In the genomic region with DNA sequence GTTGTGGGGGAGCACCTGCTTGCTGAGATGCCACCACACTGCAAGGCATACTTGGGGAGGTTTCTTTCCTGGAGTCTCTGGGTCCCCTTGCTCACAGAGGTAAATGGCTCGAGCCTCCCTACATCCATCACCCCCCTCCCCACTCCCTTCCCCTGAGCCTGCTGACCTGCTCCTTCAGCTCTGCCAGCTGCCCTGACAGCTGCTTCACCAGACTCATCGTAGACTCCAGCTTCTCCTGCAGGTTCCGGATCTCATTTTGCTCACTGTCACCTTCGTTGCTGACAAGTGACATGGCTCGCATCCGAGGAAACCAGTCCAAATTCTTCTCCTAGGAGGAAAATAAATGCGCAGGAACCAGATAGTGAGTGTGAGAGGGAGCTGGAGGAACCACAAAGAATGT, we compare ENCODE assay signal across 16 mouse cellular contexts.
DNase-seq lines count a peak whose midpoint lies in the region; ATAC-seq and TF ChIP-seq lines count a peak whose summit lies in the region.
"Had no signal": no experiment of that assay in that cellular context is flagged by ENCODE, and none has a peak within 500 bp of the region (broad histone marks: within the 10 kb centered on the region; RNA-seq: fewer than 3 reads in every experiment).

No protein-coding gene starts in this region.

- TF ChIP-seq CTCF in kidney, adult 2 months (conservative IDR thresholded peaks at IDR 0.05; ENCODE audit: insufficient read depth, insufficient read length, low read depth, low read length), result no peak

- no peak for TF ChIP-seq POLR2A in kidney, adult 2 months (IDR thresholded peaks at IDR 0.05; ENCODE audit: low read depth, low read length)

- H3K27ac ChIP-seq in neural tube, embryonic 11.5 days (ENCODE audit: low read depth, low read length), result peak overlapping the region; percentile 49
- peak overlapping the region; percentile 66; the same call in 1 of the 2 replicates for H3K27ac ChIP-seq in midbrain, embryonic 12.5 days (replicated peaks)
- H3K27ac ChIP-seq in kidney, adult 2 months (ENCODE audit: insufficient read depth, low read depth, low read length), result no peak overlapping the region
- H3K27ac ChIP-seq: lung, embryonic 15.5 days had no signal

- H3K36me3 ChIP-seq in neural tube, embryonic 11.5 days (ENCODE audit: control insufficient read depth, insufficient read depth, low read length), result no peaks in the 10 kb centered on the region
- H3K36me3 ChIP-seq in midbrain, embryonic 12.5 days, result no peaks in the 10 kb centered on the region
- no peaks in the 10 kb centered on the region for H3K36me3 ChIP-seq in kidney, adult 2 months (ENCODE audit: control insufficient read depth, insufficient read depth, low read length)
- H3K36me3 ChIP-seq: lung, embryonic 15.5 days had no signal

- peaks cover 14% of the 10 kb centered on the region; the same call in 1 of the 2 replicates for H3K4me1 ChIP-seq in neural tube, embryonic 11.5 days (ENCODE audit: control insufficient read depth, insufficient read depth, low read length)
- H3K4me1 ChIP-seq in midbrain, embryonic 12.5 days, result peaks cover 45% of the 10 kb centered on the region
- no peaks in the 10 kb centered on the region for H3K4me1 ChIP-seq in kidney, adult 2 months (ENCODE audit: control insufficient read depth, insufficient read depth, low read length)

- no peak for ATAC-seq in neural tube, embryonic 11.5 days (ENCODE audit: insufficient read depth, low FRiP score, low TSS enrichment)
- ATAC-seq in midbrain, embryonic 12.5 days (ENCODE audit: low FRiP score, low read depth), result no peak

- DNase-seq in cerebellum, postnatal 10 days, result peak; percentile 39 to 46
- no peak for DNase-seq in cerebellum, adult 8-10 months
- DNase-seq in neural tube, embryonic 11.5 days (ENCODE audit: low spot score), result peak; percentile 59
- DNase-seq in neural tube, embryonic 10.5 days (ENCODE audit: extremely low spot score, low spot score), result no peak
- DNase-seq in kidney, adult 2 months, result no peak
- no peak for DNase-seq in thymus, postnatal 10 days (ENCODE audit: low spot score in 2 of 2)
- DNase-seq in spleen, postnatal 14 days (ENCODE audit: low spot score in 2 of 2), result no peak
- DNase-seq: gastrocnemius, postnatal 14 days; heart, postnatal 36 days; kidney, adult 18-20 months; kidney, postnatal 4 days; liver; thymus, postnatal 36 days had no signal

- WGBS in neural tube, embryonic 11.5 days, result 65% methylated on average over 7 of the region's 7 CpGs
- 55% methylated on average over 7 of the region's 7 CpGs for WGBS in midbrain, embryonic 12.5 days
- 88% methylated on average over 7 of the region's 7 CpGs for WGBS in kidney, adult 2 months

- H3K4me2 ChIP-seq in neural tube, embryonic 11.5 days (ENCODE audit: low read depth), result no peak overlapping the region
- H3K4me2 ChIP-seq in midbrain, embryonic 12.5 days (replicated peaks), result no peak overlapping the region
- H3K4me2 ChIP-seq: heart, embryonic 11.5 days; lung, embryonic 15.5 days had no signal

- no peaks in the 10 kb centered on the region for H3K9me3 ChIP-seq in neural tube, embryonic 11.5 days (ENCODE audit: control insufficient read depth, low read length)
- no peaks in the 10 kb centered on the region for H3K9me3 ChIP-seq in midbrain, embryonic 12.5 days
- H3K9me3 ChIP-seq: lung, embryonic 15.5 days had no signal

- H3K9ac ChIP-seq in neural tube, embryonic 11.5 days (ENCODE audit: low read length), result peak overlapping the region; percentile 23; the same call in 1 of the 2 replicates
- H3K9ac ChIP-seq in midbrain, embryonic 12.5 days (replicated peaks), result no peak overlapping the region
- H3K9ac ChIP-seq: lung, embryonic 15.5 days had no signal

- H3K4me3 ChIP-seq in neural tube, embryonic 11.5 days (ENCODE audit: low read depth, low read length), result no peak overlapping the region
- H3K4me3 ChIP-seq in midbrain, embryonic 12.5 days, result no peak overlapping the region
- H3K4me3 ChIP-seq in kidney, adult 2 months (ENCODE audit: insufficient read depth, low read depth, low read length), result no peak overlapping the region
- H3K4me3 ChIP-seq: lung, embryonic 15.5 days had no signal

- H3K27me3 ChIP-seq in neural tube, embryonic 11.5 days (ENCODE audit: control insufficient read depth, insufficient read depth, low read length), result no peaks in the 10 kb centered on the region
- H3K27me3 ChIP-seq in midbrain, embryonic 12.5 days, result no peaks in the 10 kb centered on the region
- H3K27me3 ChIP-seq in kidney, adult 2 months (replicated peaks; ENCODE audit: control insufficient read depth, insufficient read depth, low read length), result no peaks in the 10 kb centered on the region
- H3K27me3 ChIP-seq: lung, embryonic 15.5 days had no signal

Comparison
In these comparisons a context has a peak if more than half of its experiments do, and no peak if none do; other contexts are left out.
1. DNase-seq: peak in cerebellum, postnatal 10 days (2 of 2) and neural tube, embryonic 11.5 days (single experiment); none in cerebellum, adult 8-10 months (single experiment), neural tube, embryonic 10.5 days (single experiment), kidney, adult 2 months (single experiment), thymus, postnatal 10 days (0 of 2) and spleen, postnatal 14 days (0 of 2).